Mouse (Mus musculus) myocyte (in vitro differentiated cells): ENCODE measurements around the gene Fam104a.

Source experiments
- E2F4 ChIP-seq: IDR thresholded peaks from one replicate; pipeline ENCODE4 v1.6.1; 2011; ENCODE audit warnings: mild to moderate bottlenecking, control low read depth, moderate library complexity; ENCODE audit not compliant: insufficient read depth
- USF1 ChIP-seq: IDR thresholded peaks from one replicate; pipeline ENCODE4 v1.6.1; 2011; ENCODE audit warnings: low read depth, mild to moderate bottlenecking, control low read depth, moderate library complexity

- TF ChIP-seq E2F4 (no peak), USF1 (no peak)
These were observed 31.2 kb upstream of the Fam104a start for GRCm38 (mm10) chr11:113715078-113715674.
